Mouse (Mus musculus) testis, adult 2 months (tissue): ENCODE data around the gene Timm44.

ENCODE experiments used
- CTCF ChIP-seq: fragments of 200-500 bp; IDR thresholded peaks from 2 replicates; pipeline ENCODE4 v1.5.1; 2012; ENCODE audit warnings: low read depth, mild to moderate bottlenecking, inconsistent platforms, low read length, moderate library complexity; ENCODE audit not compliant: control insufficient read depth, insufficient read depth, insufficient replicate concordance
- POLR2A ChIP-seq: fragments of 200-500 bp; IDR thresholded peaks from 2 replicates; pipeline ENCODE4 v1.6.1; 2012; ENCODE audit warnings: low read depth, mild to moderate bottlenecking, inconsistent platforms, low read length, moderate library complexity; ENCODE audit not compliant: control insufficient read depth

DNA sequence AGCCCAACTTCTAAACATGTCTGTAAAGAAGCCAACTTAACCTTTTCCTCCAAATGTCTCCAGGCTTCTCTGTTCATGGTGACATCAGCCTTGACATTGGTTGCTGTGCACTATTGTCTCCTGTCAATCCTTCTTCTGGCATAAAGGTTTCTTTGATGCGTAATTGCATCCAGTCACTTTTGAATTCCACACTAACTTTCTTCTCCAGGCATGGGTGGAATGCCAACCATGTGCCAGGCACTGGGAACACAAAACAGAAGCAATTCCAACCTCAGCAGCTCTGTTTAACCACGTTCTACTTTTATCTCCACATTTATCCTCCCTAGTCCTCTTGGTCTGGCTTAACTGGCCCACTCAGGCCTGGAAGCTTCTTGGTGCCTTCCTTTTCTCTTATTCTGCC is 45.3 kb upstream of the Timm44 start:
- TF ChIP-seq POLR2A (no peak), CTCF (no peak)
